Mouse (Mus musculus) splenic B cell, adult 2 months (primary cell): ENCODE results near the gene Cxxc4.
"Not testable (repeated sequence)": the region's sequence is repeated elsewhere in the genome, so short reads cannot be mapped to it uniquely, and the experiment has no call there.

ENCODE experiments used
- DNase-seq: peaks from one replicate; pipeline ENCODE4 v3.0.0-alpha.2; 2011; ENCODE audit warnings: low read depth, low spot score
- H3K27me3 ChIP-seq: 2 replicates; pipeline ENCODE4 v1.6.1; 2012; ENCODE audit warnings: mild to moderate bottlenecking, low read length, moderate library complexity, mixed read lengths; ENCODE audit not compliant: control insufficient read depth, poor library complexity, insufficient read depth, severe bottlenecking
- H3K36me3 ChIP-seq: 2 replicates; pipeline ENCODE4 v1.6.1; 2012; ENCODE audit warnings: mild to moderate bottlenecking, low read length, moderate library complexity, mixed read lengths; ENCODE audit not compliant: control insufficient read depth, poor library complexity, insufficient read depth, severe bottlenecking

Cxxc4 gene

GRCm38 (mm10) chr3:134236414-134237112 lies at the start of gene Cxxc4:
Gene Cxxc4 (plus strand): TSS chr3:134236484.
- no peak for DNase-seq
- Histone ChIP-seq H3K27me3 (peaks cover 3% of the 10 kb centered on the region), H3K36me3 (no peaks in the 10 kb centered on the region)

- Histone ChIP-seq H3K36me3 (no peaks in the 10 kb centered on the region), H3K27me3 (no peaks in the 10 kb centered on the region)
- no peak for DNase-seq
Observed at GRCm38 (mm10) chr3:134188979-134189946, 47.0 kb upstream of the Cxxc4 start.

- Histone ChIP-seq H3K36me3 (no peaks in the 10 kb centered on the region), H3K27me3 (no peaks in the 10 kb centered on the region)
- DNase-seq = no peak
Observed at GRCm38 (mm10) chr3:134190046-134190445, 46.2 kb upstream of the Cxxc4 start.

GRCm38 (mm10) chr3:134199892-134200291 lies 36.4 kb upstream of the Cxxc4 start:
- no peak for DNase-seq
- Histone ChIP-seq H3K27me3 (no peaks in the 10 kb centered on the region), H3K36me3 (no peaks in the 10 kb centered on the region)

- no peaks in the 10 kb centered on the region for H3K36me3 ChIP-seq
Observed at GRCm38 (mm10) chr3:134206624-134207023, 29.7 kb upstream of the Cxxc4 start.

GRCm38 (mm10) chr3:134210950-134211349 lies 25.3 kb upstream of the Cxxc4 start:
- H3K36me3 ChIP-seq = no peaks in the 10 kb centered on the region
- no peak for DNase-seq

More at GRCm38 (mm10) chr3:134206624-134207023, 29.7 kb upstream of the Cxxc4 start:
- DNase-seq = no peak
- H3K27me3 ChIP-seq = no peaks in the 10 kb centered on the region

GRCm38 (mm10) chr3:134219881-134220280 lies 16.4 kb upstream of the Cxxc4 start:
- not testable (repeated sequence) for H3K36me3 ChIP-seq, DNase-seq, H3K27me3 ChIP-seq

More at GRCm38 (mm10) chr3:134210950-134211349, 25.3 kb upstream of the Cxxc4 start:
- H3K27me3 ChIP-seq = no peaks in the 10 kb centered on the region

- Histone ChIP-seq H3K36me3 (no peaks in the 10 kb centered on the region), H3K27me3 (no peaks in the 10 kb centered on the region; the same call in 1 of the 2 replicates)
- DNase-seq = no peak
Observed at GRCm38 (mm10) chr3:134221002-134221401, 15.3 kb upstream of the Cxxc4 start.

- Histone ChIP-seq H3K36me3 (no peaks in the 10 kb centered on the region), H3K27me3 (no peaks in the 10 kb centered on the region; the same call in 1 of the 2 replicates)
- no peak for DNase-seq
Observed at GRCm38 (mm10) chr3:134222593-134222992, 13.7 kb upstream of the Cxxc4 start.

GRCm38 (mm10) chr3:134223956-134224355 lies 12.3 kb upstream of the Cxxc4 start:
- no peak for DNase-seq

GRCm38 (mm10) chr3:134225928-134226327 lies 10.4 kb upstream of the Cxxc4 start:
- no peaks in the 10 kb centered on the region for H3K36me3 ChIP-seq
- no peak for DNase-seq
- no peaks in the 10 kb centered on the region; the same call in 1 of the 2 replicates for H3K27me3 ChIP-seq

More at GRCm38 (mm10) chr3:134223956-134224355, 12.3 kb upstream of the Cxxc4 start:
- Histone ChIP-seq H3K27me3 (no peaks in the 10 kb centered on the region; the same call in 1 of the 2 replicates), H3K36me3 (no peaks in the 10 kb centered on the region)

GRCm38 (mm10) chr3:134232753-134233152 lies 3.5 kb upstream of the Cxxc4 start:
- H3K36me3 ChIP-seq = no peaks in the 10 kb centered on the region

GRCm38 (mm10) chr3:134235491-134236413 lies 532 bp upstream of the Cxxc4 start:
- DNase-seq = no peak
- H3K36me3 ChIP-seq = no peaks in the 10 kb centered on the region
- H3K27me3 ChIP-seq = peaks cover 3% of the 10 kb centered on the region

More at GRCm38 (mm10) chr3:134232753-134233152, 3.5 kb upstream of the Cxxc4 start:
- no peaks in the 10 kb centered on the region for H3K27me3 ChIP-seq
- no peak for DNase-seq
